Mouse (Mus musculus): ENCODE data around the gene Ehd2.

The Ehd2 gene

GRCm38 (mm10) chr7:15910521-15910920 lies 56.8 kb downstream of the Ehd2 start:
- no peak for DNase-seq (ENCODE audit: low read depth, low spot score)

GRCm38 (mm10) chr7:15907971-15908590 lies 59.3 kb downstream of the Ehd2 start:
- no peak for DNase-seq (ENCODE audit: low read depth, low spot score)

- no peak for DNase-seq (ENCODE audit: low read depth, low spot score)
Observed at GRCm38 (mm10) chr7:15906602-15907001, 60.8 kb downstream of the Ehd2 start.

- DNase-seq (ENCODE audit: low read depth, low spot score), result no peak
Observed at GRCm38 (mm10) chr7:15905861-15906260, 61.5 kb downstream of the Ehd2 start.

- peak; percentile 89 for DNase-seq (ENCODE audit: low read depth, low spot score)
Observed at GRCm38 (mm10) chr7:15901366-15902048, 65.9 kb downstream of the Ehd2 start.
